Mouse (Mus musculus): Measurements from ENCODE around the gene Klhl25.
A peak's percentile ranks its signal among the peaks of the same experiment; 100 is the strongest.
"Not testable (repeated sequence)": the region's sequence is repeated elsewhere in the genome, so short reads cannot be mapped to it uniquely, and the experiment has no call there.

Klhl25 gene

DNA sequence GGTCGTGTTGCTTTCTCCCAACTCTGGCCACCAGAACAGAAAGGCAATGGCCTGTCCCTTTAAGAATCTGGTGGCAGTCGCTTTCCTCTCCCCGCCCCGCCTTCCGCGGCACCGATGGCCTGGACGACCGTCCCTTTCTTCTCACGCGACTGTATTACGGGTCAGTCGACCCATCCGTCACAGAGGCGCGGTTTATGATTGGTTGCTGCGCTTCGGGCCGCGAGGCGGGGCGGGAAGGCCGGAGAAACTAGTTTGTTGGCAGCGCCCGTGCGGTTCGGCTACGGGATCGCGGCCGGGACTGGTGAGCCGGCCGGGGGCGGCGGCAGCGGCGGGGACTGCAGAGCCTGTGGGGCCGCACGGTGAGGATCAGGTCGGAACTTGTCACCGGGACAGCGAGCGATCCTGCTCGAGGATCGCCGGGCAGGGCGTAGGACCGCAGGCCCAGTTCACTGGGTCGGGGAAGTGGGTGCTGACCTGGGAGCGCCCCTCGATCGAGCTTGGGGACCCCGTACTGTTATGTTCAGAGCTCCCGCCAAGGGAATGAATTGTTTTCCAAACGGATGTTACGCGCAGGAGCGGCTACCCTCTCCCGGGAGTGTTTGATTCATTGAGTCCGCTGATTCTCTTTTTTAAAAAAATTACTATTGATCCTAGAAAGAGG is at the start of gene Klhl25:
TSS of gene Klhl25 (plus strand) at position 196 of the 661 bp plus-strand sequence.
- peak; percentile 91 for DNase-seq (ENCODE audit: low read depth, low spot score)

DNA sequence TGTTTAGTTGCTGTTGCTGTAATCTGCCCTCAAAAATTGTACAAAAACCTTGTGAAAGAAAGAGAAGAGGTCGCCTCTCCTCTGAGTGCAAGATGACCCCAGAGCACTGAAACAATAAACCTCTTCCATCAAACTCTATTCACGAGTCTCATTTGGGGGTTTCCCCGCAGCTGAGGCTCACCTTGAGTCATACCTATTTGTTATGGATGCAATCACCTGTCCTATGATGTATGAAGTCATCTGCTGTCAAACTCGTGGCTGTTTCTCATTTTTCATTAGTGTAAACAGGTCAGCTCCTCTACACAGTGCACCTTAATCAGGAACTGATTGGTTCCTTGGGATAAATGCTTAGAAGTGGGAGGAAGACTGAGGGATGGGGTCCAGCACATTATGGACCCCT is 47.6 kb upstream of the Klhl25 start:
- no peak for DNase-seq (ENCODE audit: low read depth, low spot score)

DNA sequence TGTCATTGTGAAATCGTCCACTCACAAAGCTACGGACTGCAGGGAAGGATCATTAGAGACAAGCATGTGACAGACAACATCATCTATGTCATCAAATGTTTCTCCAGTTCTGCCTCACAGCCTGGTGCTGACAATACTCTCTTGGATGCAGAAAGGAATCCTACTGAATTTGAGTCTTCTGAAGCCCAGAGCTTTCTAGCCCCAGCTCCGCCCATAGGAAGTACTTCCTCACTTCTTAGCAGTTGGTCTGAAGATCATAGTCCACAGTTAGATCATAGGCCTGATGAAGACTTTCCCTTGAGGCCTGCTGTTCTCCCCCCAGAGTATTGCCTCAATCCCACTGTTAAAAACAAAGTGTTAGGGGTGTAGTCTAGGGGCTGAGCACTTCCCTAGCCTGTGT is 47.1 kb upstream of the Klhl25 start:
- DNase-seq (ENCODE audit: low read depth, low spot score), result no peak

DNA sequence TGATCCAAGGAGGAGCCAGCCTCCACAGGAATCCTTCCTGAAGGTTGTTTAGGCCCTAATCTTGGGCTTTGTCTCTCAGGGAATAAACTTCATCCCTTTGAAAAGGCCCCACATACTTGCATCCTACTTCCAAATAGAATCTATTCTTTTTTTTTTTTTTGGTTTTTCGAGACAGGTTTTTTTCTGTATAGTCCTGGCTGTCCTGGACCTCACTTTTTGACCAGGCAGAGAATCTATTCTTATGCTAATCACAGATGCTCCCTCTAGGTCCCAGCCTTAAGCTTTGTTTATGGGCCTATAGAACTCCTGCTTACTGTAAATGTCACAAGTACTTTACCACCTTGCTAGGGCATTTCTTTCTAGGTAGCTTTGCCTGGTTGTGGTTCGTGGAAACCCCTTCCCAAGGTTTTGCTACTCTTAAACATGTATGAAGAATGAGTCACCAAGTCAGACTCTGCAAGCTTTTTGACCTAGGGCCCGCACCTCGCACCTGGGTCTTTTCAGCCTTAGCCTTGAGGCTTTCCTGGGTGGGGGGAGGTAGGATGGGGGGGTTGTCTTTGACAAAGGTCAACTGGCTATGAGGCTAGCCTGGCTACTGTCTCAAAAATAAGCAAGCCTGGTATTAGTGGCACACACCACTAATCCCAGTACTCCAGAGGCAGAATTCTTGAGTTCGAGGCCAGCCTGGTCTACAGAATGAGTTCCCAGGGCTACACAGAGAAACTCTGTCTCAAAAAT is 46.3 kb upstream of the Klhl25 start:
- no peak for DNase-seq (ENCODE audit: low read depth, low spot score)

DNA sequence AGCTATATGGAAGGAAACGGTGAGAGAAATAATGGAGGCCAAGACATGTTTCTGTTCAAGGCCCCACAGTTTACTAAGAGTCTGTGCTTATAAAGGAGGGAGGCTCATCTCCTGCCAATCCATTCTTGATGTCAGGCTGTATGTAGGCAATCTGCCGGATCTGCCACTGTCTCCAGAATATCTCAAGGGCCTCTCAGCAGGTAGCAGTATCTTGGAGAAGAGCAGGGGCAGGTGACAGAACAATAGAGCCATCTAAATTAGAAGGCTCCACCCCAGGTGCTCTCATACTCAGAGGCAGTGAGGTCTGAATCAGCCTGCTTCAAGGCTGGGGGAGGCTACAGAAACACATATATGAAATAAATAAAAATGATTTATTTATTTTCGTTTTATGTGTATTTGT is 45.2 kb upstream of the Klhl25 start:
- no peak for DNase-seq (ENCODE audit: low read depth, low spot score)

DNA sequence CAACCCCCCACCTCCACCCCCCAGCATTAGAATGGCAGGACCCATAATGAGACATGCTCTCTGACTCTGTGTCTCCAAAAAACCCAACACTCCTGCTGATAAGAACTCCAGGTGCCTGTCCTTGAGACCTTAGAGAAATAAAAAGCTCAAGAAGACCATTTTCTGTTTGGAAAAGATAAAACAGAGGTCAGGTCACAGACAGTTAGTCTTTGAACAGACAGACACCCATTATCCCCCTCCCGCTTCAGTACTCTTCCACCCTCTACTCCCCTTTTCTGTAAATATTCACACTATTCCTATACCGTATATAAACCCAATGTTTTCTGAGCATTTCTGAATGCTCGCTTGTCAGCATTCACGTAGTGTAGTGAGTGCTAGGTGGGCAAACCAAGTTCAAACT is 41.9 kb upstream of the Klhl25 start:
- DNase-seq (ENCODE audit: low read depth, low spot score), result no peak

DNA sequence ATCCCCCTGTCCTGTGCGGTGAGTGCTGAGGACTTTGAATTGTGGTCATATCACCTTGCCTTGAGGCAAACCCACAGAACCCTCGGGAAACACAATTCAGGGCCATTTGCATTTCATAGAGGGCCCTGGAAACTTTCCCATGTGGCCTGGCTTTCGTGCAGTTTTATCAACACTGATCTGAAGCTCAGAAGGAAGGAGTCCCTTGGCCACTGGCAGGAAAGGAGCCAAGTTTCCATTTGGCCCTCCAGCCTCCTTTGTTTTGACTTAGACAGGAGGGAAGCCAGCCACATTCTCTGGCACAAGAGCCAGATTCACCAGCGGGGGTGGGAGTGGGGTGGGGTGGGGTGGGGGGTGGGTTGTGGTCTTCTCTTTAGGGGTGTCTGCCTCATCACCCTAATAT is 41.4 kb upstream of the Klhl25 start:
- DNase-seq (ENCODE audit: low read depth, low spot score), result no peak

DNA sequence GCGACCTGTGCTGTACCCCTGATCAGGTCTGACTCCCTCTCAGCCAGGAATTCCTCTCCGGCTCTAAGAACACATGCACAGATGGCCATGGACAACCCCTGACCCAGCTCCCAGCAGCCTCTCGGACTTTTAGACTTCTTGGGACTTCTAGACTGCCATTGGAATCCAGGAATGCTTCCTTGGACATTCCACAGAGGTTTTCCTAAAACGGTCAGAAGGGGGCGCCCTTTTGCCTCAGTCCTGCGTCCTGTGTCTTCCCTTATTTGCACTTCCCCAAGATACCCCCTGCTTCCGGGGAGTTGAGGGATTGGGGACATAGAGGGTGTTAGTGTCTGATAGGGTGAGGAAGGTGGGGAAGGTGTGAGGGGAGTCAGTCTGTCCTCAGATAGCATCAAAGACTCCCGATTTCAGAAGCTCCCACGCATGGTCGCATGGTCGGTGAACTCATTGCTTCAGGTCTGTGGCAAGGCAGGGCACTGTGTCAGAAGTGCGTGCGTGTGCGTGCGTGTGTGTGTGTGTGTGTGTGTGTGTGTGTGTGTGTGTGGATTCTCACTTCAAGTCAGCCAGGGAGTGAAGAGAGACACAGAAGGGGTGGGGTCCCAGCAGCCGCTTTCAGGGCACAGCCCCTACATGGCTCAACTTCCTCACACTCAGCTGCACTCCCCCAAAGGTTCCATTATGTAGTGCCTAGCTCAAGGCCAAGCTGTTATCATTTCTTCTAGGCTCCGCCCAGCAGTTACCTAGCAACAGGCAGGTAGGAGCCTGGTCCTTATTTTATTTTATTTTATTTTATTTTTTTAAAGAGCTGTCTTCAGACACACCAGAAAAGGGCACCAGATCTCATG is 40.4 kb upstream of the Klhl25 start:
- DNase-seq (ENCODE audit: low read depth, low spot score), result no peak

DNA sequence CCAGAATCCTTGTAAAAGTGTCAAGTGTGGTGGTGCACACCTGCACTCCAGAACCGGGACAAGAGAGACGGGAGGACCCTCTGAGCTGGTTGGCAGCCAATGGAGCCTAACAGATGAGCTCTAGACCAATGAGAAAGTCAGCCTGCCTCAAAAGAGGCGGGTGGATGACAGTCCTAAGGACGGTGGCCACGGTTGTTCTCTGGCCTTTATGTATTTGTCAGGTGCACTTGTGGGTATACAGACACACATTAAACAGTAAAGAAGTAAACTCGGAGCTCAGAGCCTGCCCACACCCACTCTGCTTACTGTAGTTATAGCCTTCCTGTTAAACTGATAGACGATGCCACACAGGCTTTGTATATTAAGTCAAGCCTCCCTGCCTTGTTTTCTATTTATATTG is 27.4 kb upstream of the Klhl25 start:
- no peak for DNase-seq (ENCODE audit: low read depth, low spot score)

DNA sequence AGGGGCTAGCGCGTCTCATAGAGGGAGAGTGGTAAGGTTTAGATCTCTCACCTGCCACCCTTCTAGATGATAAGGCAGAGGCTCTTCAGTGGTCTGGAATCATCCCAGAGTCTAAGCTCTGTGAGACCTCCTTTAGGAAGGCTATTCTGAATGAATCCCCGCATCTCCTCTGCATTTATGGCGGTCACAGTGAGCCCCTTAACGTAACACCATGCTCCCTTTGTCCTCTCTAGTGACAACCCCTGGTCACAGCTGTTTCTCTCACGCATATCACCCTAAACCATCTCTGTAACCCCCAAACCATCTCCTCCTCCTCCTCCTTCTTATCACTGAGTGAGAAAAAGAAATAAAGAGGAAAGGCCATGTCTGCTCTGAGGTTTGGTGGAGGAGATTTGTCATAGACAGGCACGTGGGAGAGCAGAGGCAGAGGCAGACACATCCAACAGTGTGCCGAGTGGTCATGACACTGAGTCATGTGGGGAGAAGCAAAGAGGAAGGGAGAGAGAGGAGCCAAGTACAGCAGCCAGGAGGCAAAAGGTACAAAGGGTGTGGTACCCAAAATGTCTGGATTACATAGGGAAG is 25.9 kb upstream of the Klhl25 start:
- DNase-seq (ENCODE audit: low read depth, low spot score), result no peak

DNA sequence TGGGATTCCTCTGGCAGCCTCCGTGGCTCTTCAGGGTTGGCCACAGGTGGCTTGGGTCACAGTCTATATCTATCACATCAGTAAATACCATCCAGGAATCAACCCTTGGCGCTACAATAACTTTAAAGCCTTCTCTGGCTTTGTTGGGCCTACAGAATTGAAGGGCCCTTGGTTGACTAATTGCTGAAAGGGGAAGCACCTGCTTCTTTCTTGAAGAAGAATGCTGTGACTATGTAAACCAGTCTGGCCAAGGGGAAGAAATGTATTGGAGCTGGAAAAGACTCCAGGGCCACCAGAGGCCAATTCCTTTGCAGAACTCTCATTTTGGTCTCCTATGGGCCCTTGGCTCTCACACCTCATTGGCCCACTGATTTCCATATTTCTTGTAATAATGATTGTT is 25.0 kb upstream of the Klhl25 start:
- no peak for DNase-seq (ENCODE audit: low read depth, low spot score)

DNA sequence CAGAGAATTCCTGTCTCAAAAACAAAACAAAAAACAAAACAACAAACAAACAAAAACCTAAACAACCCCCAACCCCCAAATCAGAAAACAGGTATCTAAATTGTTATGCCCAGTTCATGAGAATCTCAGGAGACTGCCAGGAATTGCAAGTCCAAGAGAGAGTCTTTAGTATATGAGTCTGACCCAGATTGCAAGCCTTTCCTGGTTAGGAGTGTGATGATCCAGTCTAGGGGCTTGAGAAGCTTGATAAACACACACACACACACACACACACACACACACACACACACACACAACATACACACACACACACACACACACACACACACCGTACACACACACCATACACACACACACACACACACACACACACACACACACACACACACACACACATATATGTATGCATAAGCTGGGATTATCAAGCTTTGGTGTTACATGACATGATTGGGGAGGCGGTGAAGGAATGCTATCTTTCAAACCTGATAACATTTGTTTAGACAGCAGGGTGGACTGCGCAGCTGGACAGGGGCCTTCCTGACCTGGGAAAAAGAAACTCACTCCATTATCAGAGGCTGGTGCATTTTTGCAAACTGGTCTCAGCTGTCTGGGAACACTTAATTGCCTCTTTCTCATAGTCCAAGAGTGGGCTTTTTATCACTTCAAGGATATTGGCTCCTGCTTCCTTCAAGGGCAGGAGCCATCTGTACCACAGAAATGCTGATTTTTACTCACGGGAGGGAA is 21.6 kb upstream of the Klhl25 start:
- DNase-seq (ENCODE audit: low read depth, low spot score), result no peak

DNA sequence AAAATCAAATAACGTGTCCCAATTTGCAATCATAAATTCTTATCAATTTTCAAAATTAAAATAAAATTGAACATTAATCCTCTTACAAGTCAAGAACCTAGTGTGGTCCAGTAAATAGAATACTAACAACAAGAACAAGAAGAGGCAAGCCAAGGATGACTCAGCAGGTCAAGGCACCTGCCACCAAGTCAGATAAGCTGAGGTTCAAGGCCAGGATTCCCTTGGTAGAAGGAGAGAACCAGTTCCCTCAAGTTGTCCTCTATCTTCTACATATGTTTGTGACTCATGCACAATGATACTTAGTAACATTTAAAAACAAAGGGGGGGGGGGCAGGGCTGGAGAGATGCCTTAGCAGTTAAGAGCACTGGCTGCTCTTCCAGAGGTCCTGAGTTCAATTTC is 20.8 kb upstream of the Klhl25 start:
- no peak for DNase-seq (ENCODE audit: low read depth, low spot score)

DNA sequence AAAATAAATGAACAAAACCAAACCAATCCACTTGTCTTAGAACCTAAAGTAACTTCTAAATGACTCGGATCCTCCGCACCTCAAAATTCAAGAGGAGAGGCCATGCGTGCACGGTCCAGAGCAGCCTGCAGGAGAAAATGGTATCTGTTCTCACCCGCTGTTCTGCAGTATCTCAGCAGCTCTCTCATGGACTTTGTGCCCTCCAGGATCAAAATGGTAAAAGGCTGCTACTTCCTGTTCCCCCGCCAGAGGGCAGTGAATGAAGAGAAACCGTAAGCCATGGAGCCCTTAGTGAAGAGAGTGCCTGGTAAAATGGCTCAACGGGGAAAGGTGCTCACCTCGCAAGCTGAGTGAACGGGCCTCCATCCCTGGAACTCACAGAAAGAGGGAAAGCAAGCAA is 20.3 kb upstream of the Klhl25 start:
- DNase-seq (ENCODE audit: low read depth, low spot score), result peak; percentile 32

DNA sequence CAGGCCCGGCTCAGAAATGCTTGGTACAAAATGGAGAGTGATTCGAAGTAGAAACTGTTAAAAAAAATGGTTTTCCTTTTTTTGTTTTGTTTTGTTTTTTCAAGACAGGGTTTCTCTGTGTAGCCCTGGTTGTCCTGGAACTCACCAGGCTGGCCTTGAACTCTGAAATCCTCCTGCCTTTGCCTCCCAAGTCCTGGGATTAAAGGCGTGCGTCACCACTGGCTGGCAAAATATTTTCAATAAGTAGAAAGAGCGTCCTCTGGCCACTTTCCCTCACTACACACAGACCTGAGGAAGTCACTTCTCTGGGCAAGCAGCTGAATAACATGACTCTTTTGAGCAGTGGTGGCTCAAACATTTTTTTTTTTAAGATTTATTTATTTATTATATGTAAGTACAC is 19.6 kb upstream of the Klhl25 start:
- no peak for DNase-seq (ENCODE audit: low read depth, low spot score)

DNA sequence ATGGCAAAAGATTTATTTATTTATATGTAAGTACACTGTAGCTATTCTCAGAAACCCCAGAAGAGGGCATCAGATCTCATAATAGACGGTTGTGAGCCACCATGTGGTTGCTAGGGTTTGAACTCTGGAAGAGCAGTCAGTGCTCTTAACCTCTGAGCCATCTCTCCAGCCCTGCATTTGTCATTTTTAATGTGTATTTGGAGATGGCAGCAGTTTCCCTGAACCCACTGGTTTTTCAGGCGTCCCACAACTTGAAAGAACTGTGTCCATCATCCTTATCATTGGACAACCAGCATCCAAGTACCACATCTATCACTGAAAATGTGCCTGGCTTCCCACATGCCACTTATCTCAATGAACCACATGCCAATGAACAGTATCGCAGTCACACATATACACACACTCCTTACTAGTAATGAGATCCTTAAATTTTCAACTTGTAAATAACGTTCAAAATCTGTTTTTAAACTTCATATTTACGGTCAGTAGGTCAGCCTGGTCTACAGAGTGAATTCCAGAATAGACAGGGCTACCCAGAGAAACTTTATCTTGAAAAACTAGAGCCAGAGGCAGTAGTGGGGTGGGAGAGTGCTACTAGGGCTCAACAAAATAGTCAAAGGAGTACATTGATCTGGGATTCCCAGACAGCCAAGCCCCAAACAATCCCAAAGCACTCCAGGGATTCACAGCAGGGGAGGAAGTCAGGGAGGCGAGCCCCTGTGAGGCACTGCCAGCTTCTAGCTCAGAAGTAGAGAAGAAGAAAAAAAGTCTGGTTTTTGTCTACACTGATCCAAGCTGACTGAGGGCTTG is 17.7 kb upstream of the Klhl25 start:
- no peak for DNase-seq (ENCODE audit: low read depth, low spot score)

DNA sequence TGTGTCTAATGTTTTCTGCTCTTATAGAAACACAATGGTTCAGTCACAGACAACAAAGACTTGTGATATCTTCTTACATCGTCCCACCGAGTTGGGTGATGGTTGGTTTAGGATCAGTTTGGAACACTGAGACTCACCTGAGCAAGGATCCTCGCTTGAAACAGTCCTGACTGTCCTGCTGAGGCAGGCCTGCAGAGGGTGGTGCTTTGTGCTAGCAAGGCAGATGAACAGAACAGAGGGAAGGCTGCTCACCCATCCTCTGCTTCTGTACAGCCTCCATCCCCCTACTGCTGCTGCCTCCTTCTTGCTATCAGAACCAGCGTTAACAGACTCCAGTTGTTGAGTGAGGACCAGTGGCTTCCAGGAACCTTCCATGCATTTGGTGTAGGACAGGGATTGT is 14.2 kb upstream of the Klhl25 start:
- not testable (repeated sequence) for DNase-seq (ENCODE audit: low read depth, low spot score)

DNA sequence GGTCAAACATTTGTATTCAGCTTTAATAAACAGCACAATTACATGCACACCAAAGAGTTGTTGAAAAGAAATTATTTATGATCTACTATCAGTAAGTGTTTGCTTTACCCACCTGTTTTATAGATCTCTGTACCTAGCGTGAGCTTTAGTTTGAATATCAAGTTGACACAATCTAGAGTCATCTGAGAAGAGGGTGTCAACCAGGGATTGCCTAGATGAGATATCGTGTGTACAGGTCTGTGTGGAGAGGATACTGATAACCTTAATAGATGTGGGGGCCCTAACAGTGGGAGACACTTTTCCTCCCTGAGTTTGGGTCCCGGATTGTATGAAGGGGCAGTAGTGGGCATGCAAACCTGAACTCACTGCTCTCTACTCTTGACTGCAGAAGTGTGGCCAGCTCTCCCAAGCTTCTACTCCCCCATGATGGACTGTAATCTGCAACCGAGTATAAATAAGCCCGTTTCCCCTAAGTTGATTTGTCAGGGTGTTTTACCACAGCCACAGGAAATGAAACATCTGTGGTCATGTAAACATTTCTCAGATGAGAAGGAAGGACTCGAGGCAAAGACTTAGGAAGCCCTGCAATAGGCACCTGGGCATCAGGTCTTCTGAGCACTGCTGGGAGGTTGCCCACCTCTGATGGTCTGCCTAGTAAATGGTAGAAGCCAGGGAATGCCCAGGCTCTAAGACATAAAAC is 13.0 kb upstream of the Klhl25 start:
- DNase-seq (ENCODE audit: low read depth, low spot score), result not testable (repeated sequence)

DNA sequence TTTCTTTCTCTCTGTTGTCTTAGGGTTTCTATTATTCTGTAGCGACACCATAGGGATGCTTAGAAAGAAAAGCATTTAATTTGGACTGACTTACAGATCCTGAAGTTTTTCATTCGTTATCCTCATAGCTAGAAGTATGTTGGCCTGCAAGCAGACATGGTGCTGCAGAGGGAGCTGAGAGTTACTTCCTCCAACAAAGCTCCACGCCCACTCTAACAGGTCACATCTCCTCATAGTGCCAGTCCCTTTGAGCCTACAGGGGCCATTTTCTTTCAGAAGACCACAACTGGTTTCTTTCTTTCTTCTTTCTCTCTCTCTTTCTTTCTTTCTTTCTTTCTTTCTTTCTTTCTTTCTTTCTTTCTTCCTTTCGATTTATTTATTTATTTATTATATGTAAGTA is 8.0 kb upstream of the Klhl25 start:
- DNase-seq (ENCODE audit: low read depth, low spot score), result no peak

DNA sequence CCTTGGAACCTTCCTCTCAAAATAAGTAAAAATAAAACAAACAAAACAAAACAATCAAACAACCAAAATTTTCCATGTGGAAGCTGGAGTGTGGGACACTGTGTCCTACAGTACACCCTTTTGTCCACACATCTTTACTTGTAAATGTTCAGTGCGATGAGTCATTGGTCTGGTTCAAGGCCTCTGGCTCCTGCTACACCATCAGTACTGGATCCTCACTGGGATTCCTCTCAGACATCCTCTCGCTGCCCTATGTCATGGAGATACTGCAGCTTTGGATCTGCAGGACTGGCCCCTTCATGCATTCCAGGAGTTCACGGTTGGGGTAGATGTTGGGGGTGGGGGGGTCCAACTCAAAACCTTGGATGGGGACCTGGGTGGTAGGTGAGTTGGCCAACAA is 5.8 kb upstream of the Klhl25 start:
- DNase-seq (ENCODE audit: low read depth, low spot score), result no peak

Data from brain, embryonic 18.5 days (tissue).